Mouse (Mus musculus): ENCODE measurements around the gene Tmcc2. TPM values are rescaled to one million over a fixed set of nuclear protein-coding genes. Genes with fewer than 3 reads are reported as not detected.

The Tmcc2 gene
- polyA plus RNA-seq, 1 experiment from 2014 or later: 15.9 TPM

GRCm38 (mm10) chr1:132366937-132367336 is 24.1 kb downstream of the Tmcc2 start:
- Histone ChIP-seq H3K4me2 (ENCODE audit: low read depth) (no peak overlapping the region), H3K27me3 (ENCODE audit: control insufficient read depth, insufficient read depth, low read length) (no peaks in the 10 kb centered on the region), H3K4me3 (ENCODE audit: low read depth, low read length) (peak overlapping the region; percentile 1; the same call in 1 of the 2 replicates), H3K36me3 (ENCODE audit: control insufficient read depth, insufficient read depth, low read length) (no peaks in the 10 kb centered on the region), H3K9me3 (ENCODE audit: control insufficient read depth, low read length) (no peaks in the 10 kb centered on the region), H3K4me1 (ENCODE audit: control insufficient read depth, insufficient read depth, low read length) (0 out of 2 replicates have a peak, but pooled peaks cover 4% of the 10 kb centered on the region), H3K27ac (ENCODE audit: low read depth, low read length) (no peak overlapping the region), H3K9ac (ENCODE audit: low read length) (no peak overlapping the region)
- WGBS: 75% methylated on average over 6 of the region's 6 CpGs
- 0 out of 2 replicates have a peak, but pooled peaks have one; percentile 20 for ATAC-seq (ENCODE audit: insufficient read depth, low FRiP score, low TSS enrichment)
- no peak for DNase-seq (ENCODE audit: low spot score)

DNA sequence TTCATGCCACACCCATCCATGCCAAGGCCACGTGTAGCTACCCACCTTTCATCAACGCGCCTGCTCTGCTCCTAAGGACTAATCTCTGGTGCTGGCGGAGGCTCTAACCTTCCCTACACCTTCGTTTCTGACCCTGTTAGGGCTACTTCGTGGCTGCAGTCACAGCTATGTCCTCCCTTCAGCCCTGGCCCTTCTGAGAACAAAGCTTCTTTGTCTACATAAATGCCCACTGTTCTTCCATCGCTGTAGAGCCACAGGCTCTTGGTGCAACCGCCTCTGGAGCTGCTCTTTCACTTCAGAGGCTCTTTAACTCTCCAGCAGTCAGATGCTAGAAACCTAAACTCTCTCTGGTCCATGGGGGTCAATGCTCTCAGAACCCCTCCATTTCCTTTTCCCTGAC is 24.8 kb downstream of the Tmcc2 start:
- H3K27me3 ChIP-seq (ENCODE audit: control insufficient read depth, insufficient read depth, low read length): no peaks in the 10 kb centered on the region
- no peak overlapping the region for H3K27ac ChIP-seq (ENCODE audit: low read depth, low read length)
- ATAC-seq (ENCODE audit: insufficient read depth, low FRiP score, low TSS enrichment) (no peak), DNase-seq (ENCODE audit: low spot score) (no peak)
- H3K9ac ChIP-seq (ENCODE audit: low read length): no peak overlapping the region
- H3K4me1 ChIP-seq (ENCODE audit: control insufficient read depth, insufficient read depth, low read length): 0 out of 2 replicates have a peak, but pooled peaks cover 4% of the 10 kb centered on the region
- WGBS: 67% methylated on average over 8 of the region's 8 CpGs
- no peak overlapping the region for H3K4me3 ChIP-seq (ENCODE audit: low read depth, low read length)
- H3K36me3 ChIP-seq (ENCODE audit: control insufficient read depth, insufficient read depth, low read length): no peaks in the 10 kb centered on the region
- no peak overlapping the region; the same call in 1 of the 2 replicates for H3K4me2 ChIP-seq (ENCODE audit: low read depth)
- no peaks in the 10 kb centered on the region for H3K9me3 ChIP-seq (ENCODE audit: control insufficient read depth, low read length)

GRCm38 (mm10) chr1:132365645-132366044 is 25.4 kb downstream of the Tmcc2 start:
- H3K9ac ChIP-seq (ENCODE audit: low read length): no peak overlapping the region
- no peak overlapping the region for H3K4me2 ChIP-seq (ENCODE audit: low read depth)
- no peaks in the 10 kb centered on the region for H3K27me3 ChIP-seq (ENCODE audit: control insufficient read depth, insufficient read depth, low read length)
- H3K4me1 ChIP-seq (ENCODE audit: control insufficient read depth, insufficient read depth, low read length): 0 out of 2 replicates have a peak, but pooled peaks cover 4% of the 10 kb centered on the region
- WGBS: 61% methylated on average over 4 of the region's 4 CpGs
- ATAC-seq (ENCODE audit: insufficient read depth, low FRiP score, low TSS enrichment) (no peak), DNase-seq (ENCODE audit: low spot score) (no peak)
- H3K36me3 ChIP-seq (ENCODE audit: control insufficient read depth, insufficient read depth, low read length): peaks cover 3% of the 10 kb centered on the region
- H3K27ac ChIP-seq (ENCODE audit: low read depth, low read length): no peak overlapping the region
- H3K4me3 ChIP-seq (ENCODE audit: low read depth, low read length): no peak overlapping the region
- no peaks in the 10 kb centered on the region for H3K9me3 ChIP-seq (ENCODE audit: control insufficient read depth, low read length)

DNA sequence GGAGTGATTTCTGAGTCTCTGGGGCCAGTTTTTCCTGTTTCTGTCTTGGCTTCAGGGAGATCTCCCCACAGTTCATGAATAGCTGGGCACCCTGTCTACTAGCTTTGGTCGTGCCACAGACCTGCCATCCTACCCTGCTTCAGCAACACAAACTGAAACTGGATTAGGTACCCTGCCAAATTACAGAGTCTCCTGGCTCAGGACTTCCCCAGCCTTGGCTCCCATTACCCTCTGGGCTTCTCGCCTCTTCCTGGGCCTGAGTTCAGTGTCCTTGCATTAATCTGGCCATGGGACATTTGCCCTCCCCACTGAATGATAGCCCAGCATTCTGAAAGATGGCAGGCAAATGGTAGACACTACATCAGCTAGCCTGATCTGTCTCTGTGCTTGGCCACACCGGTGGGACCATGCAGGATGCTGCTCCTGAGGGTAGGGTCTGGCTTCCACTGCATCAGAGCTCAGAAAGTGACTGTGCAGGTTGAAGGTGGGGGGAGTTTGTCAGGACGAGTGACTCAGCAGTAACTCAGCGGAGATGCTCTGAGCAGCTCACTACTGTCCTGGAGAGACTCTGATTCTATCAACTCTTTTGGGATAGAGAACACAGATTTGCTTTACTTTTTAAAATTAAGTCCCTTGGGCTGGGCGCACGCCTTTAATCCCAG is 26.1 kb downstream of the Tmcc2 start:
- no peaks in the 10 kb centered on the region for H3K27me3 ChIP-seq (ENCODE audit: control insufficient read depth, insufficient read depth, low read length)
- 88% methylated on average over 7 of the region's 7 CpGs for WGBS
- no peaks in the 10 kb centered on the region for H3K9me3 ChIP-seq (ENCODE audit: control insufficient read depth, low read length)
- 0 out of 2 replicates have a peak, but pooled peaks cover 4% of the 10 kb centered on the region for H3K4me1 ChIP-seq (ENCODE audit: control insufficient read depth, insufficient read depth, low read length)
- peaks cover 9% of the 10 kb centered on the region for H3K36me3 ChIP-seq (ENCODE audit: control insufficient read depth, insufficient read depth, low read length)
- no peak overlapping the region for H3K9ac ChIP-seq (ENCODE audit: low read length)
- H3K4me2 ChIP-seq (ENCODE audit: low read depth): no peak overlapping the region
- no peak for ATAC-seq (ENCODE audit: insufficient read depth, low FRiP score, low TSS enrichment)
- no peak for DNase-seq (ENCODE audit: low spot score)
- H3K27ac ChIP-seq (ENCODE audit: low read depth, low read length): no peak overlapping the region
- H3K4me3 ChIP-seq (ENCODE audit: low read depth, low read length): no peak overlapping the region

GRCm38 (mm10) chr1:132364388-132364787 is 26.7 kb downstream of the Tmcc2 start:
- DNase-seq (ENCODE audit: low spot score) (no peak), ATAC-seq (ENCODE audit: insufficient read depth, low FRiP score, low TSS enrichment) (no peak)
- Histone ChIP-seq H3K27ac (ENCODE audit: low read depth, low read length) (no peak overlapping the region), H3K36me3 (ENCODE audit: control insufficient read depth, insufficient read depth, low read length) (peaks cover 11% of the 10 kb centered on the region), H3K4me2 (ENCODE audit: low read depth) (no peak overlapping the region), H3K9ac (ENCODE audit: low read length) (no peak overlapping the region), H3K27me3 (ENCODE audit: control insufficient read depth, insufficient read depth, low read length) (no peaks in the 10 kb centered on the region), H3K9me3 (ENCODE audit: control insufficient read depth, low read length) (no peaks in the 10 kb centered on the region), H3K4me3 (ENCODE audit: low read depth, low read length) (no peak overlapping the region), H3K4me1 (ENCODE audit: control insufficient read depth, insufficient read depth, low read length) (0 out of 2 replicates have a peak, but pooled peaks cover 4% of the 10 kb centered on the region)
- WGBS: 77% methylated on average over 3 of the region's 3 CpGs

DNA sequence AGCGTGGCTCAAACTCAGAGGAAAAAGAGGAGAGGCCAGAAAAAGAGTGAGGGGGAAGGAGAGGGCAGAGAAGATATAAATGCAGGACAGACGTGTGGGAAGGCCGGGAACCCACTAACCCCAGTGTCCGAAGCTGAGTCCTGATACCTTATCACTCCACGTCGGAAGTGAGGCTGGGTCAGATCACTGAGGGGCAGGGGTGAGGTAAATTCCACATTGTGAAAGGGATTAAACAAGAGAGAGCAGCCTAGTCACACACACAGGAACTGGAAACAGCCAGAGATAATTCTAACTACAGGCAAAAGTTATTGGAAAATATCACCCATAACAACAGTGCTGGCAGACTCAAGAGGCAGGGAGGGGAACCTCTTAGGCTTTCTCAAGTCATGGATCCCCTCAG is 29.1 kb downstream of the Tmcc2 start:
- no peak overlapping the region for H3K4me2 ChIP-seq (ENCODE audit: low read depth)
- no peak overlapping the region for H3K27ac ChIP-seq (ENCODE audit: low read depth, low read length)
- peaks cover 21% of the 10 kb centered on the region for H3K36me3 ChIP-seq (ENCODE audit: control insufficient read depth, insufficient read depth, low read length)
- no peak for ATAC-seq (ENCODE audit: insufficient read depth, low FRiP score, low TSS enrichment)
- H3K4me3 ChIP-seq (ENCODE audit: low read depth, low read length): no peak overlapping the region
- peaks cover 5% of the 10 kb centered on the region; the same call in 1 of the 2 replicates for H3K4me1 ChIP-seq (ENCODE audit: control insufficient read depth, insufficient read depth, low read length)
- no peaks in the 10 kb centered on the region for H3K9me3 ChIP-seq (ENCODE audit: control insufficient read depth, low read length)
- no peak for DNase-seq (ENCODE audit: low spot score)
- 88% methylated on average over 6 of the region's 6 CpGs for WGBS
- no peak overlapping the region for H3K9ac ChIP-seq (ENCODE audit: low read length)
- no peaks in the 10 kb centered on the region for H3K27me3 ChIP-seq (ENCODE audit: control insufficient read depth, insufficient read depth, low read length)

- Histone ChIP-seq H3K36me3 (ENCODE audit: control insufficient read depth, insufficient read depth, low read length) (peaks cover 21% of the 10 kb centered on the region), H3K4me1 (ENCODE audit: control insufficient read depth, insufficient read depth, low read length) (peaks cover 5% of the 10 kb centered on the region; the same call in 1 of the 2 replicates), H3K27ac (ENCODE audit: low read depth, low read length) (no peak overlapping the region)
Measured at GRCm38 (mm10) chr1:132356841-132357240, 34.2 kb downstream of the Tmcc2 start.

DNA sequence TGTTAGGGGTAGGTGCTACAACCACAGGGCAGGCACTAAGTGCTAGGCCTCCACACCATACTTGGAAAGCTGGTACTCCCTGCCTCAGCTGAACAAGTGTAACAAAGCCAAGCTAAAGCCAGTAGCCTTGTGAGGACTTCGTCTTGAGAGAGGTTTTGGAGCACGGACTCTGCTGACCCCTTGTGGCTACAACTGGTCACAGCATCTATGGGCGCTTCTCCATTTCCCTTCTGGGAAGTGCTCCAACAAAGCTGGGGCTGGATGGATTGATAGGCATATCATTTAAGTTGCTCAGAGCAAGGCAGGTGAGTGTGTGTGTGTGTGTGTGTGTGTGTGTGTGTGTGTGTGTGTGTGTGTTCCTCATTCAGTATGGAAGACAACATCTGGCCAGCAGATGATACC is 35.2 kb downstream of the Tmcc2 start:
- H3K4me1 ChIP-seq (ENCODE audit: control insufficient read depth, insufficient read depth, low read length): peaks cover 5% of the 10 kb centered on the region; the same call in 1 of the 2 replicates
- no peaks in the 10 kb centered on the region for H3K27me3 ChIP-seq (ENCODE audit: control insufficient read depth, insufficient read depth, low read length)
- H3K4me2 ChIP-seq (ENCODE audit: low read depth): no peak overlapping the region
- H3K4me3 ChIP-seq (ENCODE audit: low read depth, low read length): no peak overlapping the region
- H3K36me3 ChIP-seq (ENCODE audit: control insufficient read depth, insufficient read depth, low read length): peaks cover 19% of the 10 kb centered on the region
- ATAC-seq (ENCODE audit: insufficient read depth, low FRiP score, low TSS enrichment) (peak; percentile 60), DNase-seq (ENCODE audit: low spot score) (peak; percentile 89)
- H3K9me3 ChIP-seq (ENCODE audit: control insufficient read depth, low read length): peaks cover 2% of the 10 kb centered on the region; the same call in 1 of the 2 replicates
- no peak overlapping the region for H3K27ac ChIP-seq (ENCODE audit: low read depth, low read length)
- WGBS: 0% methylated on average over 3 of the region's 3 CpGs
- no peak overlapping the region for H3K9ac ChIP-seq (ENCODE audit: low read length)

More at GRCm38 (mm10) chr1:132356841-132357240, 34.2 kb downstream of the Tmcc2 start:
- no peak for DNase-seq (ENCODE audit: low spot score)
- Histone ChIP-seq H3K4me3 (ENCODE audit: low read depth, low read length) (no peak overlapping the region), H3K9ac (ENCODE audit: low read length) (no peak overlapping the region), H3K9me3 (ENCODE audit: control insufficient read depth, low read length) (no peaks in the 10 kb centered on the region), H3K27me3 (ENCODE audit: control insufficient read depth, insufficient read depth, low read length) (no peaks in the 10 kb centered on the region), H3K4me2 (ENCODE audit: low read depth) (no peak overlapping the region)
- 69% methylated on average over 1 of the region's 1 CpGs for WGBS
- no peak for ATAC-seq (ENCODE audit: insufficient read depth, low FRiP score, low TSS enrichment)

GRCm38 (mm10) chr1:132355162-132355601 is 35.9 kb downstream of the Tmcc2 start:
- H3K36me3 ChIP-seq (ENCODE audit: control insufficient read depth, insufficient read depth, low read length): peaks cover 14% of the 10 kb centered on the region
- H3K27me3 ChIP-seq (ENCODE audit: control insufficient read depth, insufficient read depth, low read length): no peaks in the 10 kb centered on the region
- peaks cover 5% of the 10 kb centered on the region; the same call in 1 of the 2 replicates for H3K4me1 ChIP-seq (ENCODE audit: control insufficient read depth, insufficient read depth, low read length)
- peaks cover 3% of the 10 kb centered on the region; the same call in 1 of the 2 replicates for H3K9me3 ChIP-seq (ENCODE audit: control insufficient read depth, low read length)
- WGBS: 62% methylated on average over 6 of the region's 6 CpGs
- DNase-seq (ENCODE audit: low spot score): no peak
- H3K4me3 ChIP-seq (ENCODE audit: low read depth, low read length): no peak overlapping the region
- ATAC-seq (ENCODE audit: insufficient read depth, low FRiP score, low TSS enrichment): no peak
- no peak overlapping the region for H3K27ac ChIP-seq (ENCODE audit: low read depth, low read length)
- no peak overlapping the region; the same call in 1 of the 2 replicates for H3K9ac ChIP-seq (ENCODE audit: low read length)
- no peak overlapping the region for H3K4me2 ChIP-seq (ENCODE audit: low read depth)
